Mouse (Mus musculus): ENCODE data around the gene Adgrl3. TPM values are rescaled to one million over a fixed set of nuclear protein-coding genes. Genes with fewer than 3 reads are reported as not detected.

Gene Adgrl3
- polyA plus RNA-seq, 1 experiment: 0.36 TPM

DNA sequence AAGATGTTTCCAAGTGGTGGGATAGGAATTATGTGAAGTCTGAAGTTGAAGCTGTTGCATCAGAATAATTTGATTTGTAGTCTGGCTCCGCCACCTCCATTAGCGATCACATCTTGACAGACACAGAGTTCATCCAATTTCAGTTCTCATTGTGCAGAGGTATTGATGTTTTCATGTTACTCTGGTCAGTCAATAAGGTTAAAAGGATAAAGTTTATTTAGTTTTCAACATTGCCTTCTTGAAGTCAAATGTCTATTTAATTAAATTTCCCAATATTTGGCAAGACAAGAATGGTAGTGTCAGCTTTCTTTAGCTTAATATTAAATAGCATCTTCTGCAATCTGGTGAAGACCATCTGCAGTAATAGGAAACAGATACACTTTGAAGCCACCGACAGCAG lies 461.0 kb downstream of the Adgrl3 start:
- H3K4me3 ChIP-seq (ENCODE audit: low read depth, low read length): no peak overlapping the region
- H3K27ac ChIP-seq (ENCODE audit: insufficient read depth, low read length): no peak overlapping the region
- no peaks in the 10 kb centered on the region for H3K9me3 ChIP-seq (replicated peaks; ENCODE audit: control insufficient read depth, insufficient read depth, low read length, poor library complexity, severe bottlenecking)
- no peaks in the 10 kb centered on the region for H3K36me3 ChIP-seq (ENCODE audit: control insufficient read depth, insufficient read depth, low read length, poor library complexity, severe bottlenecking)
- no peak overlapping the region for H3K9ac ChIP-seq (ENCODE audit: low read depth, poor library complexity, severe bottlenecking)
- no peaks in the 10 kb centered on the region for H3K4me1 ChIP-seq (ENCODE audit: control insufficient read depth, insufficient read depth, low read length)
- H3K27me3 ChIP-seq (ENCODE audit: control insufficient read depth, insufficient read depth, low read length, poor library complexity, severe bottlenecking): no peaks in the 10 kb centered on the region
- TF ChIP-seq POLR2A (IDR thresholded peaks at IDR 0.05; ENCODE audit: insufficient read depth, low read length) (no peak), EP300 (IDR thresholded peaks at IDR 0.05; ENCODE audit: insufficient read depth, low read depth, low read length) (no peak), CTCF (IDR thresholded peaks at IDR 0.05; ENCODE audit: low read depth, low read length) (no peak)

DNA sequence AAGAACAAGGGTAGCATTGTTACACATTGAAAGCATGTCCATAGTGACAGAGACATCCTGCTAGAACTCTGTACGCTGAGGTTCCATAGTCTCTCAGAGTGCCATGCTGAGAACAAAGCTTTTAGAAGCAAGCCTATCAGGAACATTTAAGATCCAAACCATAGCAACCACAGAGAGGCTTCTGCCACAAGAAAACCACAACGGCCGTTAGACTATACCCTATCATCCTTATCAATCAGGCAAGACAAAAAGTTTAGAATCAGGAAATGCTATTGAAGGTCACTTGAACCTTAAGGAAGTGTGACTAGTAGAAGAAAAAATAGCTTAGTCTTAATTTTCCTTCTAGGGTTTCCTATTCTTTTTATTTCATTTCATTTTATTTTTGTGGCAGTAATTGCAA lies 464.0 kb downstream of the Adgrl3 start:
- H3K27ac ChIP-seq (ENCODE audit: insufficient read depth, low read length): no peak overlapping the region

DNA sequence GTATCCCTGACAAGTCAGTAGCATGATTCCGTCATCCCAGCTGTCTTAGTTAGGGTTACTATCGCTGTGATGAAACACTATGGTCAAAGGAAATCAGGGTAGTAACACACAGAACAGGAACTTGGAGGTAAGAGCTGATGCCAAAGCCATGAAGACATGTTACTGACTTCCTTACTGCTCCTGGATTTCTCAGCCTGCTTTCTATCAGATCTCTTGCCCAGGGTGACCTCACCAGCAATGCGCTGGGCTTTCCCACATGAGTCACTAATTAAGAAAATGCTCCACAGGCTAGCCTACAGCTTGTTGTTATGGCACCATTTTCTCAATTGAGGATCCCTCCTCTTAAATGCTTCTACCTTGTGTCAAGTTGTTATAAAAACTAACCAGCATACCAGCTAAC lies 481.1 kb downstream of the Adgrl3 start:
- Histone ChIP-seq H3K9me3 (replicated peaks; ENCODE audit: control insufficient read depth, insufficient read depth, low read length, poor library complexity, severe bottlenecking) (no peaks in the 10 kb centered on the region), H3K9ac (ENCODE audit: low read depth, poor library complexity, severe bottlenecking) (no peak overlapping the region), H3K36me3 (ENCODE audit: control insufficient read depth, insufficient read depth, low read length, poor library complexity, severe bottlenecking) (no peaks in the 10 kb centered on the region), H3K4me3 (ENCODE audit: low read depth, low read length) (no peak overlapping the region), H3K4me1 (ENCODE audit: control insufficient read depth, insufficient read depth, low read length) (no peaks in the 10 kb centered on the region), H3K27me3 (ENCODE audit: control insufficient read depth, insufficient read depth, low read length, poor library complexity, severe bottlenecking) (no peaks in the 10 kb centered on the region), H3K27ac (ENCODE audit: insufficient read depth, low read length) (no peak overlapping the region)
- TF ChIP-seq CTCF (IDR thresholded peaks at IDR 0.05; ENCODE audit: low read depth, low read length) (no peak), POLR2A (IDR thresholded peaks at IDR 0.05; ENCODE audit: insufficient read depth, low read length) (no peak), EP300 (IDR thresholded peaks at IDR 0.05; ENCODE audit: insufficient read depth, low read depth, low read length) (no peak)

More for the DNA sequence above, 464.0 kb downstream of the Adgrl3 start:
- Histone ChIP-seq H3K4me3 (ENCODE audit: low read depth, low read length) (no peak overlapping the region), H3K27me3 (ENCODE audit: control insufficient read depth, insufficient read depth, low read length, poor library complexity, severe bottlenecking) (no peaks in the 10 kb centered on the region), H3K4me1 (ENCODE audit: control insufficient read depth, insufficient read depth, low read length) (no peaks in the 10 kb centered on the region), H3K36me3 (ENCODE audit: control insufficient read depth, insufficient read depth, low read length, poor library complexity, severe bottlenecking) (no peaks in the 10 kb centered on the region), H3K9ac (ENCODE audit: low read depth, poor library complexity, severe bottlenecking) (no peak overlapping the region), H3K9me3 (replicated peaks; ENCODE audit: control insufficient read depth, insufficient read depth, low read length, poor library complexity, severe bottlenecking) (no peaks in the 10 kb centered on the region)
- TF ChIP-seq EP300 (IDR thresholded peaks at IDR 0.05; ENCODE audit: insufficient read depth, low read depth, low read length) (no peak), CTCF (IDR thresholded peaks at IDR 0.05; ENCODE audit: low read depth, low read length) (no peak), POLR2A (IDR thresholded peaks at IDR 0.05; ENCODE audit: insufficient read depth, low read length) (no peak)

DNA sequence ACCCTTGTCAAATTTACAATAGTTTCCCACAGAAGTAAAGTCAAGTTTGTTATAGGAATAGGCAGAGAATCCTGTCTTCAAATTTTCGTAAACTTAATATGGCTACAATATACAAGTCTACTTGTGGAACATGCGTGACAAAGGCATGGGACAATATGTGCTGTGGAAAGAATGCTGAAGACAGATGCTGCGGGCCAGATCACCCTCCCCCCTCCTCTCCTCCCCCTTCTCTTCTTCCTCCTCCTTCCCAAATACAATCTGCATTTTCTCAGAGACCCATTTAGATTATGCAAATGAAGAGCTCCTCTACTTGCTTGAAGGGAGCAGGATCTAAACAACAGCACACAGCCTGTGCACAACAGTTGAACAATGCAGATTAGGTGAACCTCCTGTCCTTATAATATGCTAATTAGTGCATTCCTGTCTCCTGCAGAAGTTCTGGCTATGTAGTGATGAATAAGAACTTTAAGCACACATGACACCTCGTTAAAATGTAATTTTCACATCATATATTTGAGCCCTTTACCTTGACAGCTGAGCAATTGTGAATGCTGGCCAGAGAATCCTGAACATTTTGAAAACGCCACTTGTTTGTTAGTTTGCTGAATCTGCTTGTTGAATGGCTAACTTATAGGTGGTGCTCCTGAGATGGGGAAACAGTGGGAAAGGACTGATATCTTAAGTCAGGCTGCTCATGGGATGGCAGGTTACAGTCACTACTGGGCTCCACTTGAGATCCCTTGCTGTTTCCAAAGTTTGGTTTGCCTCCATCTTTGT lies 499.0 kb downstream of the Adgrl3 start:
- Histone ChIP-seq H3K4me3 (ENCODE audit: low read depth, low read length) (no peak overlapping the region), H3K9ac (ENCODE audit: low read depth, poor library complexity, severe bottlenecking) (no peak overlapping the region), H3K27me3 (ENCODE audit: control insufficient read depth, insufficient read depth, low read length, poor library complexity, severe bottlenecking) (no peaks in the 10 kb centered on the region), H3K27ac (ENCODE audit: insufficient read depth, low read length) (peak overlapping the region; percentile 72; the same call in 1 of the 2 replicates), H3K4me1 (ENCODE audit: control insufficient read depth, insufficient read depth, low read length) (no peaks in the 10 kb centered on the region), H3K9me3 (replicated peaks; ENCODE audit: control insufficient read depth, insufficient read depth, low read length, poor library complexity, severe bottlenecking) (no peaks in the 10 kb centered on the region), H3K36me3 (ENCODE audit: control insufficient read depth, insufficient read depth, low read length, poor library complexity, severe bottlenecking) (no peaks in the 10 kb centered on the region)
- TF ChIP-seq EP300 (IDR thresholded peaks at IDR 0.05; ENCODE audit: insufficient read depth, low read depth, low read length) (peak; percentile 65), CTCF (IDR thresholded peaks at IDR 0.05; ENCODE audit: low read depth, low read length) (no peak), POLR2A (IDR thresholded peaks at IDR 0.05; ENCODE audit: insufficient read depth, low read length) (no peak)

DNA sequence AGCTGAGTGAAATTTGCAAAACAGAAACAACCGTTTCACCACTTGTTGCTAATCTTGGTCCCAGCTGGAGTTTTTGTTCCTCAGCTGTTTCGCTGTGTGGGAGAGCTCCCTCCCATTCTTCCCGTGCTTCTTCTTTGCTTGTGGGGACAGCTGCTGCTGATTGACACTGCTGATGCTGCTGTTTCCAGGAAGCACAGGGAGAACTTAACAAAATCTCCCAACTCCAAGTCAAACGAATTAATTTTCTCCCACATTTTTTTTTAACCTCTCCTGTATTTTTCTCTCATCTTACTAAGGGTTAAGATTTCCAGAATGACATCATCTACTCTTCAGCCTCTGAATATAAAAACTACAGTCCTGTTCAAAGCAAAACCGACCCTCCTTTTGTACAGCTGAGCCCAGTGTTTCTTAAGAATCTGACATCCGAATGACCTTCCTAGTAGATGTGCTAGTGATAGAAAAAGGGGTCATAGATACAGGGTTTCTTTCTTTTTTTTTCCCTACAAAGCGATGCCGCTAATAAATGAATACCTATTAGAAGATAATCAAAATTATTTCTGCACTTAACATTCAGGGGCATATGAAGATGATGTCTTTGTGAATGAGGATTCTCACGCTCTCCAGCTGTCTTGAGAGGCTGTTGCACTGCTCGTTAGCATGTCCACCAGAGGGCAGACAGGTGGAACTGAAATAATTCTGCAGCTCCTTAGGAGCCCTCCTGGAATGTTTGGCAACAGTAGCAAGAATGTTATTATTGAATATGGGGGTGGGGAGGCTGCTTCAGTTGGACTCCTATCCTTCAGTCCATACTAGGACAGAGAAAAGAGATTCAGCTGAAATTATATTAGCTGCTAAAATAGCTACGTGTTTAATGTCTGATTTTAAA lies 499.8 kb downstream of the Adgrl3 start:
- Histone ChIP-seq H3K9ac (ENCODE audit: low read depth, poor library complexity, severe bottlenecking) (no peak overlapping the region), H3K27ac (ENCODE audit: insufficient read depth, low read length) (0 out of 2 replicates have a peak overlapping the region, but pooled peaks have one; percentile 72), H3K27me3 (ENCODE audit: control insufficient read depth, insufficient read depth, low read length, poor library complexity, severe bottlenecking) (no peaks in the 10 kb centered on the region), H3K36me3 (ENCODE audit: control insufficient read depth, insufficient read depth, low read length, poor library complexity, severe bottlenecking) (no peaks in the 10 kb centered on the region), H3K9me3 (replicated peaks; ENCODE audit: control insufficient read depth, insufficient read depth, low read length, poor library complexity, severe bottlenecking) (no peaks in the 10 kb centered on the region), H3K4me1 (ENCODE audit: control insufficient read depth, insufficient read depth, low read length) (no peaks in the 10 kb centered on the region), H3K4me3 (ENCODE audit: low read depth, low read length) (no peak overlapping the region)
- TF ChIP-seq CTCF (IDR thresholded peaks at IDR 0.05; ENCODE audit: low read depth, low read length): peak; percentile 36
- TF ChIP-seq EP300 (IDR thresholded peaks at IDR 0.05; ENCODE audit: insufficient read depth, low read depth, low read length): peak; percentile 87
- no peak for TF ChIP-seq POLR2A (IDR thresholded peaks at IDR 0.05; ENCODE audit: insufficient read depth, low read length)
